Mouse (Mus musculus) embryo, embryonic 9.5 days (tissue): ENCODE measurements around the gene Fdxacb1.
A peak's percentile ranks its signal among the peaks of the same experiment; 100 is the strongest.

Source experiments
- DNase-seq: peaks from one replicate; pipeline ENCODE4 v3.0.0-alpha.2; 2017; ENCODE audit errors: extremely low spot score

Gene Fdxacb1

GRCm38 (mm10) chr9:50768107-50769002, at the start of gene Fdxacb1:
Gene Fdxacb1, plus strand, starts transcription at chr9:50768236.
- peak; percentile 98 for DNase-seq

GRCm38 (mm10) chr9:50718878-50719277, 49.2 kb upstream of the Fdxacb1 start:
- no peak for DNase-seq

GRCm38 (mm10) chr9:50721061-50721460, 47.0 kb upstream of the Fdxacb1 start:
- DNase-seq: no peak

- no peak for DNase-seq
Observed at GRCm38 (mm10) chr9:50722451-50722911, 45.6 kb upstream of the Fdxacb1 start.

GRCm38 (mm10) chr9:50723406-50723805, 44.6 kb upstream of the Fdxacb1 start:
- DNase-seq: no peak

GRCm38 (mm10) chr9:50724147-50724546, 43.9 kb upstream of the Fdxacb1 start:
- DNase-seq: no peak

GRCm38 (mm10) chr9:50724661-50725330, 43.2 kb upstream of the Fdxacb1 start:
- no peak for DNase-seq

GRCm38 (mm10) chr9:50725921-50726590, 42.0 kb upstream of the Fdxacb1 start:
- peak; percentile 41 for DNase-seq

GRCm38 (mm10) chr9:50727171-50727924, 40.7 kb upstream of the Fdxacb1 start:
- no peak for DNase-seq

- DNase-seq: peak; percentile 85
Observed at GRCm38 (mm10) chr9:50727925-50728651, 39.9 kb upstream of the Fdxacb1 start.

GRCm38 (mm10) chr9:50729600-50729999, 38.4 kb upstream of the Fdxacb1 start:
- no peak for DNase-seq

GRCm38 (mm10) chr9:50732560-50732959, 35.5 kb upstream of the Fdxacb1 start:
- DNase-seq: no peak

GRCm38 (mm10) chr9:50734989-50735388, 33.0 kb upstream of the Fdxacb1 start:
- DNase-seq: peak; percentile 61

- DNase-seq: peak; percentile 95
Observed at GRCm38 (mm10) chr9:50738914-50739870, 28.8 kb upstream of the Fdxacb1 start, which contains the start of gene Dixdc1. Gene Dixdc1, minus strand, starts transcription at chr9:50739517.

GRCm38 (mm10) chr9:50740867-50741784, 26.9 kb upstream of the Fdxacb1 start:
- DNase-seq: no peak

GRCm38 (mm10) chr9:50742261-50742660, 25.8 kb upstream of the Fdxacb1 start:
- DNase-seq: no peak

GRCm38 (mm10) chr9:50742744-50743143, 25.3 kb upstream of the Fdxacb1 start:
- no peak for DNase-seq

- no peak for DNase-seq
Observed at GRCm38 (mm10) chr9:50745806-50746205, 22.2 kb upstream of the Fdxacb1 start.
